Mouse (Mus musculus): ENCODE measurements around the gene Lsm2.
"Not testable (repeated sequence)": the region's sequence is repeated elsewhere in the genome, so short reads cannot be mapped to it uniquely, and the experiment has no call there.

Gene Lsm2

GRCm38 (mm10) chr17:34984218-34984617 lies 2.6 kb downstream of the Lsm2 start:
- DNase-seq (ENCODE audit: low spot score), result no peak

- no peak for DNase-seq (ENCODE audit: low spot score)
Observed at GRCm38 (mm10) chr17:34994751-34995150, 13.1 kb downstream of the Lsm2 start.

- DNase-seq (ENCODE audit: low spot score), result not testable (repeated sequence)
Observed at GRCm38 (mm10) chr17:34995192-34995591, 13.5 kb downstream of the Lsm2 start.

- DNase-seq (ENCODE audit: low spot score), result not testable (repeated sequence)
Observed at GRCm38 (mm10) chr17:34995927-34996326, 14.3 kb downstream of the Lsm2 start.

GRCm38 (mm10) chr17:34996411-34997141 lies 14.9 kb downstream of the Lsm2 start:
- DNase-seq (ENCODE audit: low spot score), result no peak

- DNase-seq (ENCODE audit: low spot score), result no peak
Observed at GRCm38 (mm10) chr17:34997142-34997483, 15.5 kb downstream of the Lsm2 start.

GRCm38 (mm10) chr17:34998526-34999430 lies 17.1 kb downstream of the Lsm2 start:
- no peak for DNase-seq (ENCODE audit: low spot score)

- DNase-seq (ENCODE audit: low spot score), result not testable (repeated sequence)
Observed at GRCm38 (mm10) chr17:34999871-35000716, 18.4 kb downstream of the Lsm2 start.

GRCm38 (mm10) chr17:35000717-35001451 lies 19.2 kb downstream of the Lsm2 start, which contains the start of gene Vars:
Vars (plus strand) TSS chr17:35000987.
- DNase-seq (ENCODE audit: low spot score), result peak; percentile 89

GRCm38 (mm10) chr17:35001452-35002152 lies 19.9 kb downstream of the Lsm2 start:
- no peak for DNase-seq (ENCODE audit: low spot score)

GRCm38 (mm10) chr17:35002153-35002865 lies 20.6 kb downstream of the Lsm2 start:
- no peak for DNase-seq (ENCODE audit: low spot score)

- DNase-seq (ENCODE audit: low spot score), result no peak
Observed at GRCm38 (mm10) chr17:35003022-35003838, 21.6 kb downstream of the Lsm2 start.

- DNase-seq (ENCODE audit: low spot score), result no peak
Observed at GRCm38 (mm10) chr17:35004075-35004717, 22.5 kb downstream of the Lsm2 start.

GRCm38 (mm10) chr17:35005158-35005557 lies 23.5 kb downstream of the Lsm2 start:
- no peak for DNase-seq (ENCODE audit: low spot score)

- DNase-seq (ENCODE audit: low spot score), result not testable (repeated sequence)
Observed at GRCm38 (mm10) chr17:35005902-35006301, 24.2 kb downstream of the Lsm2 start.

- DNase-seq (ENCODE audit: low spot score), result no peak
Observed at GRCm38 (mm10) chr17:35007387-35007991, 25.8 kb downstream of the Lsm2 start.

- DNase-seq (ENCODE audit: low spot score), result no peak
Observed at GRCm38 (mm10) chr17:35009586-35009985, 27.9 kb downstream of the Lsm2 start.

GRCm38 (mm10) chr17:35011440-35011839 lies 29.8 kb downstream of the Lsm2 start:
- DNase-seq (ENCODE audit: low spot score), result no peak

All from urinary bladder, postnatal 25 days (tissue).